In the genomic region with DNA sequence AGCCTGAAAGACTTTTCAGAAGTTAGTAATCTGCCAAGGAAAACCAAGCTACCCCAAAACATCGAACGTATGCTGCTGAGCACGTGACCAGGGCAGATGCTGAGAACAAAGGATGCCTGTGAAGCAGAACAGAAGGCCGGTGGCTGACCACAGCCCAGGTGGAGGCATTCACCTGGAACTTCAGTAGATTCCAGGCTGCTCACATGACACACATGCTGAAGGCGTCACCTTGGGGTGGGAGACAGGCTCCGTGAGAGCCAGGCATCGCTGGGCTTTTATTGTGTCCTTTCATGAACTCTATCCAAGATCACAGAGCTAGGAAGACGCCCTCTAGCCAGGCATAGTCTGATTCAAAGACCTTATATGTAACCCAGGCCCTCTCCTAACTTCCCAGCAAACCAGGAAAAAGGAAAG, we compare ENCODE assay signal across 9 mouse cellular contexts. TPM values are rescaled to one million over a fixed set of nuclear protein-coding genes. Genes with fewer than 3 reads are reported as not detected.
DNase-seq lines count a peak whose midpoint lies in the region; ATAC-seq and TF ChIP-seq lines count a peak whose summit lies in the region.
"Had no signal": no experiment of that assay in that cellular context is flagged by ENCODE, and none has a peak within 500 bp of the region (broad histone marks: within the 10 kb centered on the region; RNA-seq: fewer than 3 reads in every experiment).

No protein-coding gene starts in this region.

- no peaks in the 10 kb centered on the region for H3K36me3 ChIP-seq in heart, postnatal 0 days (replicated peaks; ENCODE audit: control insufficient read depth, insufficient read depth, low read length)
- no peaks in the 10 kb centered on the region; the same call in 1 of the 2 replicates for H3K36me3 ChIP-seq in lung, embryonic 15.5 days
- H3K36me3 ChIP-seq in neural tube, embryonic 15.5 days, result no peaks in the 10 kb centered on the region

- no peak overlapping the region for H3K4me3 ChIP-seq in heart, postnatal 0 days (ENCODE audit: low read depth, low read length)
- no peak overlapping the region for H3K4me3 ChIP-seq in lung, embryonic 15.5 days
- H3K4me3 ChIP-seq in neural tube, embryonic 15.5 days (replicated peaks), result no peak overlapping the region
- H3K4me3 ChIP-seq: megakaryocyte, embryonic 14.5 days had no signal

- peak; percentile 8 to 12 for DNase-seq in thymus, postnatal 36 days
- DNase-seq in thymus, postnatal 14 days, result no peak
- DNase-seq in heart, postnatal 0 days (ENCODE audit: low spot score), result no peak
- DNase-seq in layer of hippocampus, adult 18-20 months (ENCODE audit: low spot score in 2 of 2), result no peak
- DNase-seq in adrenal gland, adult (ENCODE audit: inconsistent age in 2 of 2, low spot score in 1 of 2), result no peak

- ATAC-seq in heart, postnatal 0 days (ENCODE audit: insufficient read depth, low read depth), result no peak
- no peak for ATAC-seq in lung, embryonic 15.5 days (ENCODE audit: borderline replicate concordance, extremely low read depth, low FRiP score, low TSS enrichment)
- no peak for ATAC-seq in neural tube, embryonic 15.5 days (ENCODE audit: low FRiP score)

- no peaks in the 10 kb centered on the region for H3K27me3 ChIP-seq in heart, postnatal 0 days (ENCODE audit: control insufficient read depth, insufficient read depth, low read length)
- H3K27me3 ChIP-seq in lung, embryonic 15.5 days, result no peaks in the 10 kb centered on the region
- no peaks in the 10 kb centered on the region for H3K27me3 ChIP-seq in neural tube, embryonic 15.5 days (replicated peaks)

- WGBS in heart, postnatal 0 days, result 78% methylated on average over 8 of the region's 8 CpGs
- WGBS in lung, embryonic 15.5 days, result 36% methylated on average over 8 of the region's 8 CpGs
- WGBS in neural tube, embryonic 15.5 days, result 69% methylated on average over 8 of the region's 8 CpGs

- H3K4me2 ChIP-seq in heart, postnatal 0 days (ENCODE audit: low read depth, low read length), result no peak overlapping the region
- H3K4me2 ChIP-seq in lung, embryonic 15.5 days, result peak overlapping the region; percentile 38
- no peak overlapping the region for H3K4me2 ChIP-seq in neural tube, embryonic 15.5 days

- no peak for TF ChIP-seq EP300 in heart, postnatal 0 days (IDR thresholded peaks at IDR 0.05; ENCODE audit: low read depth)

- H3K9ac ChIP-seq in heart, postnatal 0 days (replicated peaks; ENCODE audit: low read depth, low read length), result no peak overlapping the region
- H3K9ac ChIP-seq in lung, embryonic 15.5 days, result 0 out of 2 replicates have a peak overlapping the region, but pooled peaks have one; percentile 8
- no peak overlapping the region for H3K9ac ChIP-seq in neural tube, embryonic 15.5 days (replicated peaks)

- TF ChIP-seq CTCF in heart, postnatal 0 days (IDR thresholded peaks at IDR 0.05; ENCODE audit: low read depth), result no peak

- H3K27ac ChIP-seq in heart, postnatal 0 days (ENCODE audit: low read depth), result peak overlapping the region; percentile 44; the same call in 1 of the 2 replicates
- peak overlapping the region; percentile 94 for H3K27ac ChIP-seq in lung, embryonic 15.5 days
- H3K27ac ChIP-seq in neural tube, embryonic 15.5 days (replicated peaks), result no peak overlapping the region

- no peaks in the 10 kb centered on the region for H3K9me3 ChIP-seq in heart, postnatal 0 days (replicated peaks; ENCODE audit: control insufficient read depth, low read length)
- H3K9me3 ChIP-seq in lung, embryonic 15.5 days, result no peaks in the 10 kb centered on the region
- no peaks in the 10 kb centered on the region for H3K9me3 ChIP-seq in neural tube, embryonic 15.5 days (replicated peaks)
- H3K9me3 ChIP-seq: megakaryocyte, embryonic 14.5 days had no signal

- H3K4me1 ChIP-seq in heart, postnatal 0 days (ENCODE audit: control insufficient read depth, insufficient read depth), result peaks cover 8% of the 10 kb centered on the region; the same call in 1 of the 2 replicates
- H3K4me1 ChIP-seq in lung, embryonic 15.5 days, result peaks cover 64% of the 10 kb centered on the region
- no peaks in the 10 kb centered on the region for H3K4me1 ChIP-seq in neural tube, embryonic 15.5 days

RNA-seq across cellular contexts. Expression of a gene that starts 17.2 kb away (rescaled TPM):
- 9.5 and 13.3 TPM in 2 replicates for total RNA-seq in heart, postnatal 0 days (2014; rRNA removed; ENCODE audit: low replicate concordance)
- polyA plus RNA-seq in heart, postnatal 0 days (2015; fragmentation: Nextera tagmentation; extraction: Ambion mirVana), result 2.8 and 3.0 TPM in 2 replicates
- polyA plus RNA-seq in lung, embryonic 15.5 days (2015; fragmentation: Nextera tagmentation; extraction: Ambion mirVana), result 26.5 and 29.4 TPM in 2 replicates
- 1 to 10 TPM; 3.3 to 4.3 TPM for total RNA-seq in layer of hippocampus, adult 18-20 months (2021)
- 2.0 and 3.6 TPM in 2 replicates for polyA plus RNA-seq in neural tube, embryonic 15.5 days (2015; fragmentation: Nextera tagmentation; extraction: Ambion mirVana)

RNA-seq across cellular contexts. Expression of a gene that starts 28.6 kb away (rescaled TPM):
- 19.1 and 21.7 TPM in 2 replicates for total RNA-seq in heart, postnatal 0 days (2014; rRNA removed; ENCODE audit: low replicate concordance)
- polyA plus RNA-seq in heart, postnatal 0 days (2015; fragmentation: Nextera tagmentation; extraction: Ambion mirVana), result 9.2 and 9.5 TPM in 2 replicates
- polyA plus RNA-seq in lung, embryonic 15.5 days (2015; fragmentation: Nextera tagmentation; extraction: Ambion mirVana), result 42.0 and 43.7 TPM in 2 replicates
- total RNA-seq in layer of hippocampus, adult 18-20 months (2021), result under 1 TPM; 0.28 to 0.32 TPM
- polyA plus RNA-seq in neural tube, embryonic 15.5 days (2015; fragmentation: Nextera tagmentation; extraction: Ambion mirVana), result 3.6 and 9.9 TPM in 2 replicates
- total RNA-seq: gastrocnemius, adult 18-20 months had no signal

Comparison
In these comparisons a context has a peak if more than half of its experiments do, and no peak if none do; other contexts are left out.
1. DNase-seq: peak in thymus, postnatal 36 days (2 of 2); none in thymus, postnatal 14 days (single experiment), heart, postnatal 0 days (single experiment), layer of hippocampus, adult 18-20 months (0 of 2) and adrenal gland, adult (0 of 2).